Mouse (Mus musculus) adrenal gland, adult 18-20 months (tissue): ENCODE measurements around the gene Prep. TPM values are rescaled to one million over a fixed set of nuclear protein-coding genes. Genes with fewer than 3 reads are reported as not detected.

Experiments used
- DNase-seq, 2 experiments: peaks; one replicate each; pipeline ENCODE4 v3.0.0; 2021 to 2022; ENCODE audit warnings: low spot score in 2 of 2
- total RNA-seq, 2 experiments: library from RNA; stranded (reverse); gene quantifications; 1 replicate in 1 of 2; 2 replicates in 1 of 2; pipeline ENCODE4 v1.2.3; 2021

Gene Prep
- total RNA-seq, 2 experiments from 2014 or later, result 11.2 to 21.5 TPM

- no peak for DNase-seq
Observed at GRCm38 (mm10) chr10:45112927-45113326, 45.9 kb downstream of the Prep start.

- DNase-seq, result no peak
Observed at GRCm38 (mm10) chr10:45114462-45114861, 47.5 kb downstream of the Prep start.

- no peak for DNase-seq
Observed at GRCm38 (mm10) chr10:45116832-45117231, 49.8 kb downstream of the Prep start.

GRCm38 (mm10) chr10:45118389-45118788, 51.4 kb downstream of the Prep start:
- no peak for DNase-seq

- no peak for DNase-seq
Observed at GRCm38 (mm10) chr10:45121637-45122036, 54.6 kb downstream of the Prep start.

- no peak for DNase-seq
Observed at GRCm38 (mm10) chr10:45122476-45122875, 55.5 kb downstream of the Prep start.

GRCm38 (mm10) chr10:45123011-45123410, 56.0 kb downstream of the Prep start:
- DNase-seq, result no peak

- no peak for DNase-seq
Observed at GRCm38 (mm10) chr10:45129105-45129504, 62.1 kb downstream of the Prep start.

GRCm38 (mm10) chr10:45130004-45130403, 63.0 kb downstream of the Prep start:
- DNase-seq, result no peak

- peak; percentile 23 to 41 for DNase-seq
Observed at GRCm38 (mm10) chr10:45132371-45132770, 65.4 kb downstream of the Prep start.

GRCm38 (mm10) chr10:45136806-45137205, 69.8 kb downstream of the Prep start:
- no peak for DNase-seq

GRCm38 (mm10) chr10:45139910-45140309, 72.9 kb downstream of the Prep start:
- no peak for DNase-seq

- no peak for DNase-seq
Observed at GRCm38 (mm10) chr10:45140474-45141212, 73.6 kb downstream of the Prep start.

- DNase-seq, result no peak
Observed at GRCm38 (mm10) chr10:45142359-45142758, 75.4 kb downstream of the Prep start.

GRCm38 (mm10) chr10:45144038-45144817, 77.2 kb downstream of the Prep start:
- DNase-seq, result no peak

GRCm38 (mm10) chr10:45146821-45147220, 79.8 kb downstream of the Prep start:
- DNase-seq, result no peak

- no peak for DNase-seq
Observed at GRCm38 (mm10) chr10:45151137-45151536, 84.1 kb downstream of the Prep start.

GRCm38 (mm10) chr10:45151771-45152692, 85.0 kb downstream of the Prep start:
- DNase-seq, result no peak

GRCm38 (mm10) chr10:45154557-45155060, 87.6 kb downstream of the Prep start:
- no peak for DNase-seq

- no peak for DNase-seq
Observed at GRCm38 (mm10) chr10:45165851-45166250, 98.8 kb downstream of the Prep start.

GRCm38 (mm10) chr10:45173927-45174326, 106.9 kb downstream of the Prep start:
- no peak for DNase-seq
